Mouse (Mus musculus) midbrain, embryonic 15.5 days (tissue): ENCODE measurements around the gene Dtx3. TPM values are rescaled to one million over a fixed set of nuclear protein-coding genes. Genes with fewer than 3 reads are reported as not detected.
A peak's percentile ranks its signal among the peaks of the same experiment; 100 is the strongest.

Source experiments
- ATAC-seq: fragments of 200-750 bp; cut with Nextera tagmentation; replicated peaks from 2 replicates; pipeline ENCODE4 v1.8.0; 2017; ENCODE audit warnings: moderate TSS enrichment
- H3K27ac ChIP-seq: fragments of 300-500 bp; sonication (generic); 2 replicates; pipeline ENCODE4 v1.5.1; 2015; ENCODE audit warnings: mild to moderate bottlenecking, inconsistent platforms
- H3K27me3 ChIP-seq: fragments of 300-500 bp; sonication (generic); replicated peaks from 2 replicates; pipeline ENCODE4 v1.6.1; 2015; ENCODE audit warnings: inconsistent platforms
- H3K36me3 ChIP-seq: fragments of 300-500 bp; sonication (generic); replicated peaks from 2 replicates; pipeline ENCODE4 v1.6.1; 2015; ENCODE audit warnings: inconsistent platforms
- H3K4me1 ChIP-seq: fragments of 300-500 bp; sonication (generic); 2 replicates; pipeline ENCODE4 v1.6.1; 2015; ENCODE audit warnings: inconsistent platforms
- H3K4me2 ChIP-seq: fragments of 300-500 bp; sonication (generic); 2 replicates; pipeline ENCODE4 v1.6.1; 2015; ENCODE audit warnings: inconsistent platforms, mild to moderate bottlenecking, moderate library complexity
- H3K4me3 ChIP-seq: fragments of 300-500 bp; sonication (generic); 2 replicates; pipeline ENCODE4 v1.5.1; 2015; ENCODE audit warnings: mild to moderate bottlenecking, inconsistent platforms
- H3K9ac ChIP-seq: fragments of 300-500 bp; sonication (generic); 2 replicates; pipeline ENCODE4 v1.6.1; 2015; ENCODE audit warnings: mild to moderate bottlenecking, inconsistent platforms
- H3K9me3 ChIP-seq: fragments of 300-500 bp; sonication (generic); 2 replicates; pipeline ENCODE4 v1.6.1; 2016; ENCODE audit warnings: inconsistent platforms
- WGBS: fragments of 180-500 bp; shearing (Covaris S2); methylation state at CpG from one replicate; pipeline ENCODE4 v1.1.7; 2015; ENCODE audit warnings: mixed read lengths; 5-methylcytosine and 5-hydroxymethylcytosine counted together
- polyA plus RNA-seq: library from polyadenylated mRNA; unstranded; fragments of >200 nt; fragmentation: Nextera tagmentation; extraction: Ambion mirVana; gene quantifications from 2 replicates; pipeline ENCODE4 v1.2.1, GENCODE M21; 2015

Gene Dtx3
- polyA plus RNA-seq, 1 experiment from 2014 or later: 288 TPM

GRCm38 (mm10) chr10:127216456-127216855, 20.9 kb upstream of the Dtx3 start:
- ATAC-seq: no peak
- WGBS: 91% methylated on average over 11 of the region's 11 CpGs
- H3K9ac ChIP-seq: no peak overlapping the region
- H3K36me3 ChIP-seq: no peaks in the 10 kb centered on the region
- H3K9me3 ChIP-seq: no peaks in the 10 kb centered on the region
- H3K4me1 ChIP-seq: 0 out of 2 replicates have a peak, but pooled peaks cover 3% of the 10 kb centered on the region
- H3K4me2 ChIP-seq: no peak overlapping the region
- H3K27me3 ChIP-seq: no peaks in the 10 kb centered on the region
- no peak overlapping the region for H3K27ac ChIP-seq
- H3K4me3 ChIP-seq: no peak overlapping the region

- WGBS: 63% methylated on average over 1 of the region's 1 CpGs
- H3K4me3 ChIP-seq: no peak overlapping the region
- H3K4me1 ChIP-seq: peaks cover 15% of the 10 kb centered on the region
- H3K27ac ChIP-seq: no peak overlapping the region
- no peaks in the 10 kb centered on the region for H3K36me3 ChIP-seq
- H3K9me3 ChIP-seq: no peaks in the 10 kb centered on the region
- no peak for ATAC-seq
- no peak overlapping the region for H3K9ac ChIP-seq
- no peak overlapping the region for H3K4me2 ChIP-seq
- no peaks in the 10 kb centered on the region for H3K27me3 ChIP-seq
Measured at GRCm38 (mm10) chr10:127214422-127214803, 18.9 kb upstream of the Dtx3 start.

- Histone ChIP-seq H3K4me2 (no peak overlapping the region), H3K36me3 (no peaks in the 10 kb centered on the region), H3K9ac (no peak overlapping the region), H3K4me3 (no peak overlapping the region), H3K9me3 (no peaks in the 10 kb centered on the region), H3K4me1 (peaks cover 15% of the 10 kb centered on the region), H3K27me3 (no peaks in the 10 kb centered on the region), H3K27ac (no peak overlapping the region)
- no peak for ATAC-seq
- 82% methylated on average over 13 of the region's 13 CpGs for WGBS
Measured at GRCm38 (mm10) chr10:127213704-127214421, 18.3 kb upstream of the Dtx3 start.

GRCm38 (mm10) chr10:127213272-127213671, 17.7 kb upstream of the Dtx3 start:
- no peak overlapping the region for H3K27ac ChIP-seq
- no peak for ATAC-seq
- H3K9ac ChIP-seq: no peak overlapping the region
- H3K4me1 ChIP-seq: peaks cover 15% of the 10 kb centered on the region
- no peak overlapping the region for H3K4me2 ChIP-seq
- H3K27me3 ChIP-seq: no peaks in the 10 kb centered on the region
- 94% methylated on average over 8 of the region's 8 CpGs for WGBS
- H3K4me3 ChIP-seq: no peak overlapping the region
- no peaks in the 10 kb centered on the region for H3K36me3 ChIP-seq
- no peaks in the 10 kb centered on the region for H3K9me3 ChIP-seq

- H3K9me3 ChIP-seq: no peaks in the 10 kb centered on the region
- no peaks in the 10 kb centered on the region for H3K27me3 ChIP-seq
- H3K36me3 ChIP-seq: no peaks in the 10 kb centered on the region; the same call in 1 of the 2 replicates
- peak; percentile 97 for ATAC-seq
- peak within 1 kb of the TSS; percentile 82 for H3K4me3 ChIP-seq
- peak within 1 kb of the TSS; percentile 64 for H3K27ac ChIP-seq
- peak within 1 kb of the TSS; percentile 65 for H3K9ac ChIP-seq
- H3K4me1 ChIP-seq: peaks cover 15% of the 10 kb centered on the region
- 1% methylated on average over 41 of the region's 47 CpGs for WGBS
- H3K4me2 ChIP-seq: peak within 1 kb of the TSS; percentile 74
Measured at GRCm38 (mm10) chr10:127211414-127211854, 15.9 kb upstream of the Dtx3 start, which contains the start of gene Pip4k2c. Gene Pip4k2c, minus strand, starts transcription at chr10:127211585.

GRCm38 (mm10) chr10:127210961-127211405, 15.5 kb upstream of the Dtx3 start:
- Histone ChIP-seq H3K4me2 (peak overlapping the region; percentile 74), H3K27ac (peak overlapping the region; percentile 64), H3K36me3 (no peaks in the 10 kb centered on the region; the same call in 1 of the 2 replicates), H3K27me3 (no peaks in the 10 kb centered on the region), H3K9me3 (no peaks in the 10 kb centered on the region), H3K4me3 (peak overlapping the region; percentile 82), H3K4me1 (peaks cover 15% of the 10 kb centered on the region), H3K9ac (peak overlapping the region; percentile 65)
- ATAC-seq: peak; percentile 69
- 1% methylated on average over 25 of the region's 25 CpGs for WGBS

GRCm38 (mm10) chr10:127209928-127210570, 14.5 kb upstream of the Dtx3 start:
- no peak for ATAC-seq
- H3K4me3 ChIP-seq: peak overlapping the region; percentile 82
- no peak overlapping the region for H3K9ac ChIP-seq

GRCm38 (mm10) chr10:127208921-127209320, 13.4 kb upstream of the Dtx3 start:
- ATAC-seq: no peak
- WGBS: 85% methylated on average over 4 of the region's 4 CpGs
- Histone ChIP-seq H3K4me2 (no peak overlapping the region), H3K4me1 (peaks cover 15% of the 10 kb centered on the region), H3K27ac (no peak overlapping the region), H3K27me3 (no peaks in the 10 kb centered on the region), H3K36me3 (peaks cover 14% of the 10 kb centered on the region; the same call in 1 of the 2 replicates), H3K9me3 (no peaks in the 10 kb centered on the region), H3K4me3 (no peak overlapping the region), H3K9ac (no peak overlapping the region)

More at GRCm38 (mm10) chr10:127209928-127210570, 14.5 kb upstream of the Dtx3 start:
- H3K4me1 ChIP-seq: peaks cover 15% of the 10 kb centered on the region
- 88% methylated on average over 13 of the region's 13 CpGs for WGBS
- H3K9me3 ChIP-seq: no peaks in the 10 kb centered on the region
- peaks cover 8% of the 10 kb centered on the region; the same call in 1 of the 2 replicates for H3K36me3 ChIP-seq
- no peak overlapping the region for H3K27ac ChIP-seq
- H3K27me3 ChIP-seq: no peaks in the 10 kb centered on the region
- peak overlapping the region; percentile 74 for H3K4me2 ChIP-seq

- no peak for ATAC-seq
- Histone ChIP-seq H3K9me3 (no peaks in the 10 kb centered on the region), H3K4me3 (no peak overlapping the region), H3K4me1 (peaks cover 6% of the 10 kb centered on the region), H3K9ac (no peak overlapping the region), H3K4me2 (no peak overlapping the region), H3K36me3 (peaks cover 26% of the 10 kb centered on the region; the same call in 1 of the 2 replicates), H3K27me3 (no peaks in the 10 kb centered on the region), H3K27ac (no peak overlapping the region)
- WGBS: 91% methylated on average over 10 of the region's 10 CpGs
Measured at GRCm38 (mm10) chr10:127205373-127205772, 9.8 kb upstream of the Dtx3 start.

GRCm38 (mm10) chr10:127204589-127204988, 9.1 kb upstream of the Dtx3 start:
- Histone ChIP-seq H3K9me3 (no peaks in the 10 kb centered on the region), H3K27ac (no peak overlapping the region), H3K4me1 (no peaks in the 10 kb centered on the region), H3K27me3 (no peaks in the 10 kb centered on the region), H3K4me3 (no peak overlapping the region), H3K4me2 (no peak overlapping the region), H3K36me3 (peaks cover 26% of the 10 kb centered on the region; the same call in 1 of the 2 replicates), H3K9ac (no peak overlapping the region)
- 92% methylated on average over 5 of the region's 5 CpGs for WGBS
- ATAC-seq: no peak

- Histone ChIP-seq H3K27me3 (no peaks in the 10 kb centered on the region), H3K9ac (no peak overlapping the region), H3K36me3 (peaks cover 35% of the 10 kb centered on the region; the same call in 1 of the 2 replicates), H3K4me2 (no peak overlapping the region), H3K27ac (no peak overlapping the region), H3K4me3 (no peak overlapping the region), H3K4me1 (no peaks in the 10 kb centered on the region), H3K9me3 (no peaks in the 10 kb centered on the region)
- 92% methylated on average over 3 of the region's 3 CpGs for WGBS
- ATAC-seq: no peak
Measured at GRCm38 (mm10) chr10:127203106-127203505, 7.6 kb upstream of the Dtx3 start.

GRCm38 (mm10) chr10:127200279-127200678, 4.8 kb upstream of the Dtx3 start:
- peaks cover 30% of the 10 kb centered on the region; the same call in 1 of the 2 replicates for H3K36me3 ChIP-seq
- H3K9me3 ChIP-seq: no peaks in the 10 kb centered on the region
- H3K27ac ChIP-seq: no peak overlapping the region
- no peak overlapping the region for H3K9ac ChIP-seq
- whole genome bisulfite sequencing: 85% methylated on average over 8 of the region's 8 CpGs
- ATAC-seq: no peak
- H3K4me3 ChIP-seq: no peak overlapping the region
- no peaks in the 10 kb centered on the region for H3K27me3 ChIP-seq
- no peak overlapping the region for H3K4me2 ChIP-seq
- H3K4me1 ChIP-seq: peaks cover 11% of the 10 kb centered on the region
